Mouse (Mus musculus): ENCODE data around the gene Pak6. TPM values are rescaled to one million over a fixed set of nuclear protein-coding genes. Genes with fewer than 3 reads are reported as not detected.

Pak6 gene
- polyA plus RNA-seq, 1 experiment, result 2.3 TPM

GRCm38 (mm10) chr2:118731981-118732380, 68.9 kb downstream of the Pak6 start:
- no peak overlapping the region for H3K27ac ChIP-seq (ENCODE audit: insufficient read depth, low read length)
- no peaks in the 10 kb centered on the region for H3K36me3 ChIP-seq (ENCODE audit: control insufficient read depth, insufficient read depth, low read length, poor library complexity, severe bottlenecking)
- TF ChIP-seq EP300 (IDR thresholded peaks at IDR 0.05; ENCODE audit: insufficient read depth, low read depth, low read length) (no peak), CTCF (IDR thresholded peaks at IDR 0.05; ENCODE audit: low read depth, low read length) (no peak), POLR2A (IDR thresholded peaks at IDR 0.05; ENCODE audit: insufficient read depth, low read length) (no peak)
- H3K4me1 ChIP-seq (ENCODE audit: control insufficient read depth, insufficient read depth, low read length), result no peaks in the 10 kb centered on the region
- H3K4me3 ChIP-seq (ENCODE audit: low read depth, low read length), result no peak overlapping the region
- no peaks in the 10 kb centered on the region for H3K27me3 ChIP-seq (ENCODE audit: control insufficient read depth, insufficient read depth, low read length, poor library complexity, severe bottlenecking)
- no peaks in the 10 kb centered on the region for H3K9me3 ChIP-seq (replicated peaks; ENCODE audit: control insufficient read depth, insufficient read depth, low read length, poor library complexity, severe bottlenecking)
- no peak overlapping the region for H3K9ac ChIP-seq (ENCODE audit: low read depth, poor library complexity, severe bottlenecking)

GRCm38 (mm10) chr2:118733341-118733740, 70.2 kb downstream of the Pak6 start:
- no peak overlapping the region for H3K9ac ChIP-seq (ENCODE audit: low read depth, poor library complexity, severe bottlenecking)
- H3K4me3 ChIP-seq (ENCODE audit: low read depth, low read length), result no peak overlapping the region
- no peaks in the 10 kb centered on the region for H3K27me3 ChIP-seq (ENCODE audit: control insufficient read depth, insufficient read depth, low read length, poor library complexity, severe bottlenecking)
- H3K9me3 ChIP-seq (replicated peaks; ENCODE audit: control insufficient read depth, insufficient read depth, low read length, poor library complexity, severe bottlenecking), result no peaks in the 10 kb centered on the region
- no peak for TF ChIP-seq EP300 (IDR thresholded peaks at IDR 0.05; ENCODE audit: insufficient read depth, low read depth, low read length)
- H3K27ac ChIP-seq (ENCODE audit: insufficient read depth, low read length), result no peak overlapping the region
- no peaks in the 10 kb centered on the region for H3K4me1 ChIP-seq (ENCODE audit: control insufficient read depth, insufficient read depth, low read length)
- H3K36me3 ChIP-seq (ENCODE audit: control insufficient read depth, insufficient read depth, low read length, poor library complexity, severe bottlenecking), result no peaks in the 10 kb centered on the region

GRCm38 (mm10) chr2:118740341-118740740, 77.2 kb downstream of the Pak6 start:
- Histone ChIP-seq H3K9me3 (replicated peaks; ENCODE audit: control insufficient read depth, insufficient read depth, low read length, poor library complexity, severe bottlenecking) (no peaks in the 10 kb centered on the region), H3K36me3 (ENCODE audit: control insufficient read depth, insufficient read depth, low read length, poor library complexity, severe bottlenecking) (no peaks in the 10 kb centered on the region), H3K9ac (ENCODE audit: low read depth, poor library complexity, severe bottlenecking) (no peak overlapping the region), H3K27ac (ENCODE audit: insufficient read depth, low read length) (no peak overlapping the region), H3K4me1 (ENCODE audit: control insufficient read depth, insufficient read depth, low read length) (no peaks in the 10 kb centered on the region), H3K4me3 (ENCODE audit: low read depth, low read length) (no peak overlapping the region), H3K27me3 (ENCODE audit: control insufficient read depth, insufficient read depth, low read length, poor library complexity, severe bottlenecking) (peaks cover 6% of the 10 kb centered on the region; the same call in 1 of the 2 replicates)
- TF ChIP-seq POLR2A (IDR thresholded peaks at IDR 0.05; ENCODE audit: insufficient read depth, low read length) (no peak), CTCF (IDR thresholded peaks at IDR 0.05; ENCODE audit: low read depth, low read length) (no peak), EP300 (IDR thresholded peaks at IDR 0.05; ENCODE audit: insufficient read depth, low read depth, low read length) (no peak)

GRCm38 (mm10) chr2:118741183-118741582, 78.1 kb downstream of the Pak6 start:
- Histone ChIP-seq H3K27ac (ENCODE audit: insufficient read depth, low read length) (no peak overlapping the region), H3K27me3 (ENCODE audit: control insufficient read depth, insufficient read depth, low read length, poor library complexity, severe bottlenecking) (peaks cover 12% of the 10 kb centered on the region), H3K4me3 (ENCODE audit: low read depth, low read length) (no peak overlapping the region), H3K4me1 (ENCODE audit: control insufficient read depth, insufficient read depth, low read length) (no peaks in the 10 kb centered on the region), H3K9me3 (replicated peaks; ENCODE audit: control insufficient read depth, insufficient read depth, low read length, poor library complexity, severe bottlenecking) (no peaks in the 10 kb centered on the region), H3K36me3 (ENCODE audit: control insufficient read depth, insufficient read depth, low read length, poor library complexity, severe bottlenecking) (no peaks in the 10 kb centered on the region), H3K9ac (ENCODE audit: low read depth, poor library complexity, severe bottlenecking) (no peak overlapping the region)
- no peak for TF ChIP-seq CTCF (IDR thresholded peaks at IDR 0.05; ENCODE audit: low read depth, low read length)
- TF ChIP-seq EP300 (IDR thresholded peaks at IDR 0.05; ENCODE audit: insufficient read depth, low read depth, low read length), result no peak
- TF ChIP-seq POLR2A (IDR thresholded peaks at IDR 0.05; ENCODE audit: insufficient read depth, low read length), result no peak

- TF ChIP-seq POLR2A (IDR thresholded peaks at IDR 0.05; ENCODE audit: insufficient read depth, low read length), result no peak
- TF ChIP-seq CTCF (IDR thresholded peaks at IDR 0.05; ENCODE audit: low read depth, low read length), result no peak
- no peak for TF ChIP-seq EP300 (IDR thresholded peaks at IDR 0.05; ENCODE audit: insufficient read depth, low read depth, low read length)
- H3K9me3 ChIP-seq (replicated peaks; ENCODE audit: control insufficient read depth, insufficient read depth, low read length, poor library complexity, severe bottlenecking), result no peaks in the 10 kb centered on the region
- no peak overlapping the region for H3K4me3 ChIP-seq (ENCODE audit: low read depth, low read length)
- no peaks in the 10 kb centered on the region for H3K36me3 ChIP-seq (ENCODE audit: control insufficient read depth, insufficient read depth, low read length, poor library complexity, severe bottlenecking)
- no peak overlapping the region for H3K27ac ChIP-seq (ENCODE audit: insufficient read depth, low read length)
- no peak overlapping the region for H3K9ac ChIP-seq (ENCODE audit: low read depth, poor library complexity, severe bottlenecking)
- no peaks in the 10 kb centered on the region for H3K4me1 ChIP-seq (ENCODE audit: control insufficient read depth, insufficient read depth, low read length)
- H3K27me3 ChIP-seq (ENCODE audit: control insufficient read depth, insufficient read depth, low read length, poor library complexity, severe bottlenecking), result peaks cover 27% of the 10 kb centered on the region
Measured at GRCm38 (mm10) chr2:118743261-118743943, 80.3 kb downstream of the Pak6 start.

GRCm38 (mm10) chr2:118744621-118745020, 81.5 kb downstream of the Pak6 start:
- Histone ChIP-seq H3K27ac (ENCODE audit: insufficient read depth, low read length) (no peak overlapping the region), H3K36me3 (ENCODE audit: control insufficient read depth, insufficient read depth, low read length, poor library complexity, severe bottlenecking) (no peaks in the 10 kb centered on the region), H3K9me3 (replicated peaks; ENCODE audit: control insufficient read depth, insufficient read depth, low read length, poor library complexity, severe bottlenecking) (no peaks in the 10 kb centered on the region), H3K27me3 (ENCODE audit: control insufficient read depth, insufficient read depth, low read length, poor library complexity, severe bottlenecking) (peaks cover 27% of the 10 kb centered on the region), H3K4me1 (ENCODE audit: control insufficient read depth, insufficient read depth, low read length) (no peaks in the 10 kb centered on the region), H3K4me3 (ENCODE audit: low read depth, low read length) (no peak overlapping the region), H3K9ac (ENCODE audit: low read depth, poor library complexity, severe bottlenecking) (no peak overlapping the region)
- TF ChIP-seq POLR2A (IDR thresholded peaks at IDR 0.05; ENCODE audit: insufficient read depth, low read length), result no peak
- TF ChIP-seq CTCF (IDR thresholded peaks at IDR 0.05; ENCODE audit: low read depth, low read length), result no peak
- no peak for TF ChIP-seq EP300 (IDR thresholded peaks at IDR 0.05; ENCODE audit: insufficient read depth, low read depth, low read length)

Data from ES-Bruce4 (cell line).